Mouse (Mus musculus): ENCODE data around the gene Hes5. TPM values are rescaled to one million over a fixed set of nuclear protein-coding genes. Genes with fewer than 3 reads are reported as not detected.

Hes5 gene
- polyA plus RNA-seq, 1 experiment from 2014 or later, result 0.13 TPM

GRCm38 (mm10) chr4:154925413-154925812, 35.3 kb upstream of the Hes5 start:
- Histone ChIP-seq H3K4me2 (ENCODE audit: low read depth, low read length) (peak overlapping the region; percentile 82), H3K9ac (ENCODE audit: low read depth, low read length) (peak overlapping the region; percentile 90), H3K9me3 (replicated peaks; ENCODE audit: control insufficient read depth, low read length) (no peaks in the 10 kb centered on the region), H3K4me1 (ENCODE audit: control insufficient read depth, low read depth, low read length) (peaks cover 66% of the 10 kb centered on the region), H3K4me3 (ENCODE audit: low read depth, low read length) (peak overlapping the region; percentile 76), H3K36me3 (ENCODE audit: control insufficient read depth, insufficient read depth) (peaks cover 57% of the 10 kb centered on the region), H3K27me3 (ENCODE audit: control insufficient read depth, insufficient read depth, low read depth, low read length) (no peaks in the 10 kb centered on the region), H3K27ac (ENCODE audit: low read length) (peak overlapping the region; percentile 70)
- 71% methylated on average over 4 of the region's 4 CpGs for WGBS (ENCODE audit: insufficient replicate concordance)
- no peak for ATAC-seq (ENCODE audit: low read depth)

- no peaks in the 10 kb centered on the region for H3K27me3 ChIP-seq (ENCODE audit: control insufficient read depth, insufficient read depth, low read depth, low read length)
Observed at GRCm38 (mm10) chr4:154926969-154927898, 33.5 kb upstream of the Hes5 start.

GRCm38 (mm10) chr4:154927899-154928337, 32.8 kb upstream of the Hes5 start:
- Histone ChIP-seq H3K27ac (ENCODE audit: low read length) (peak overlapping the region; percentile 95), H3K9me3 (replicated peaks; ENCODE audit: control insufficient read depth, low read length) (no peaks in the 10 kb centered on the region), H3K4me3 (ENCODE audit: low read depth, low read length) (peak overlapping the region; percentile 76), H3K27me3 (ENCODE audit: control insufficient read depth, insufficient read depth, low read depth, low read length) (no peaks in the 10 kb centered on the region), H3K4me1 (ENCODE audit: control insufficient read depth, low read depth, low read length) (peaks cover 53% of the 10 kb centered on the region), H3K9ac (ENCODE audit: low read depth, low read length) (peak overlapping the region; percentile 90), H3K36me3 (ENCODE audit: control insufficient read depth, insufficient read depth) (peaks cover 39% of the 10 kb centered on the region), H3K4me2 (ENCODE audit: low read depth, low read length) (peak overlapping the region; percentile 82)
- peak; percentile 68 for ATAC-seq (ENCODE audit: low read depth)
- 2% methylated on average over 5 of the region's 5 CpGs for WGBS (ENCODE audit: insufficient replicate concordance)

More at GRCm38 (mm10) chr4:154926969-154927898, 33.5 kb upstream of the Hes5 start:
- peak overlapping the region; percentile 76 for H3K4me3 ChIP-seq (ENCODE audit: low read depth, low read length)
- H3K9me3 ChIP-seq (replicated peaks; ENCODE audit: control insufficient read depth, low read length), result no peaks in the 10 kb centered on the region
- peak overlapping the region; percentile 95 for H3K27ac ChIP-seq (ENCODE audit: low read length)
- H3K36me3 ChIP-seq (ENCODE audit: control insufficient read depth, insufficient read depth), result peaks cover 45% of the 10 kb centered on the region
- H3K4me2 ChIP-seq (ENCODE audit: low read depth, low read length), result peak overlapping the region; percentile 82
- peak overlapping the region; percentile 90 for H3K9ac ChIP-seq (ENCODE audit: low read depth, low read length)
- peak; percentile 22 for ATAC-seq (ENCODE audit: low read depth)
- WGBS (ENCODE audit: insufficient replicate concordance), result 28% methylated on average over 9 of the region's 9 CpGs
- H3K4me1 ChIP-seq (ENCODE audit: control insufficient read depth, low read depth, low read length), result peaks cover 60% of the 10 kb centered on the region

- Histone ChIP-seq H3K27me3 (ENCODE audit: control insufficient read depth, insufficient read depth, low read depth, low read length) (no peaks in the 10 kb centered on the region), H3K4me3 (ENCODE audit: low read depth, low read length) (peak within 1 kb of the TSS; percentile 76), H3K9me3 (replicated peaks; ENCODE audit: control insufficient read depth, low read length) (no peaks in the 10 kb centered on the region), H3K9ac (ENCODE audit: low read depth, low read length) (peak within 1 kb of the TSS; percentile 90), H3K27ac (ENCODE audit: low read length) (peak within 1 kb of the TSS; percentile 95), H3K4me1 (ENCODE audit: control insufficient read depth, low read depth, low read length) (peaks cover 50% of the 10 kb centered on the region), H3K36me3 (ENCODE audit: control insufficient read depth, insufficient read depth) (peaks cover 32% of the 10 kb centered on the region), H3K4me2 (ENCODE audit: low read depth, low read length) (peak within 1 kb of the TSS; percentile 82)
- peak; percentile 87 for ATAC-seq (ENCODE audit: low read depth)
- WGBS (ENCODE audit: insufficient replicate concordance), result 10% methylated on average over 12 of the region's 12 CpGs
Observed at GRCm38 (mm10) chr4:154928395-154929087, 32.2 kb upstream of the Hes5 start, which contains the start of gene Tnfrsf14. Gene Tnfrsf14 (minus strand): TSS chr4:154928563.

GRCm38 (mm10) chr4:154929088-154929660, 31.5 kb upstream of the Hes5 start:
- peak; percentile 80 for ATAC-seq (ENCODE audit: low read depth)
- H3K36me3 ChIP-seq (ENCODE audit: control insufficient read depth, insufficient read depth), result peaks cover 26% of the 10 kb centered on the region
- H3K27ac ChIP-seq (ENCODE audit: low read length), result peak overlapping the region; percentile 95
- H3K9me3 ChIP-seq (replicated peaks; ENCODE audit: control insufficient read depth, low read length), result no peaks in the 10 kb centered on the region
- H3K4me3 ChIP-seq (ENCODE audit: low read depth, low read length), result peak overlapping the region; percentile 76
- peaks cover 46% of the 10 kb centered on the region for H3K4me1 ChIP-seq (ENCODE audit: control insufficient read depth, low read depth, low read length)
- peak overlapping the region; percentile 90 for H3K9ac ChIP-seq (ENCODE audit: low read depth, low read length)
- H3K4me2 ChIP-seq (ENCODE audit: low read depth, low read length), result peak overlapping the region; percentile 82
- no peaks in the 10 kb centered on the region for H3K27me3 ChIP-seq (ENCODE audit: control insufficient read depth, insufficient read depth, low read depth, low read length)
- 18% methylated on average over 12 of the region's 12 CpGs for WGBS (ENCODE audit: insufficient replicate concordance)

- Histone ChIP-seq H3K27ac (ENCODE audit: low read length) (no peak overlapping the region), H3K4me1 (ENCODE audit: control insufficient read depth, low read depth, low read length) (peaks cover 21% of the 10 kb centered on the region), H3K4me2 (ENCODE audit: low read depth, low read length) (no peak overlapping the region), H3K27me3 (ENCODE audit: control insufficient read depth, insufficient read depth, low read depth, low read length) (no peaks in the 10 kb centered on the region), H3K36me3 (ENCODE audit: control insufficient read depth, insufficient read depth) (no peaks in the 10 kb centered on the region), H3K4me3 (ENCODE audit: low read depth, low read length) (no peak overlapping the region), H3K9ac (ENCODE audit: low read depth, low read length) (no peak overlapping the region), H3K9me3 (replicated peaks; ENCODE audit: control insufficient read depth, low read length) (no peaks in the 10 kb centered on the region)
- 67% methylated on average over 13 of the region's 13 CpGs for WGBS (ENCODE audit: insufficient replicate concordance)
- ATAC-seq (ENCODE audit: low read depth), result no peak
Observed at GRCm38 (mm10) chr4:154933306-154933907, 27.3 kb upstream of the Hes5 start.

- Histone ChIP-seq H3K4me1 (ENCODE audit: control insufficient read depth, low read depth, low read length) (peaks cover 11% of the 10 kb centered on the region), H3K27ac (ENCODE audit: low read length) (peak overlapping the region; percentile 34; the same call in 1 of the 2 replicates)
- ATAC-seq (ENCODE audit: low read depth), result 0 out of 2 replicates have a peak, but pooled peaks have one; percentile 14
Observed at GRCm38 (mm10) chr4:154934800-154935199, 25.9 kb upstream of the Hes5 start.

GRCm38 (mm10) chr4:154935788-154936187, 24.9 kb upstream of the Hes5 start:
- 0 out of 2 replicates have a peak overlapping the region, but pooled peaks have one; percentile 1 for H3K27ac ChIP-seq (ENCODE audit: low read length)
- H3K36me3 ChIP-seq (ENCODE audit: control insufficient read depth, insufficient read depth), result no peaks in the 10 kb centered on the region
- no peaks in the 10 kb centered on the region for H3K9me3 ChIP-seq (replicated peaks; ENCODE audit: control insufficient read depth, low read length)
- peaks cover 5% of the 10 kb centered on the region; the same call in 1 of the 2 replicates for H3K4me1 ChIP-seq (ENCODE audit: control insufficient read depth, low read depth, low read length)
- no peaks in the 10 kb centered on the region for H3K27me3 ChIP-seq (ENCODE audit: control insufficient read depth, insufficient read depth, low read depth, low read length)
- H3K9ac ChIP-seq (ENCODE audit: low read depth, low read length), result no peak overlapping the region
- no peak overlapping the region for H3K4me3 ChIP-seq (ENCODE audit: low read depth, low read length)
- H3K4me2 ChIP-seq (ENCODE audit: low read depth, low read length), result no peak overlapping the region
- WGBS (ENCODE audit: insufficient replicate concordance), result 78% methylated on average over 7 of the region's 7 CpGs
- ATAC-seq (ENCODE audit: low read depth), result no peak

More at GRCm38 (mm10) chr4:154934800-154935199, 25.9 kb upstream of the Hes5 start:
- Histone ChIP-seq H3K9me3 (replicated peaks; ENCODE audit: control insufficient read depth, low read length) (no peaks in the 10 kb centered on the region), H3K27me3 (ENCODE audit: control insufficient read depth, insufficient read depth, low read depth, low read length) (no peaks in the 10 kb centered on the region), H3K9ac (ENCODE audit: low read depth, low read length) (no peak overlapping the region), H3K4me3 (ENCODE audit: low read depth, low read length) (no peak overlapping the region), H3K4me2 (ENCODE audit: low read depth, low read length) (no peak overlapping the region), H3K36me3 (ENCODE audit: control insufficient read depth, insufficient read depth) (no peaks in the 10 kb centered on the region)
- WGBS (ENCODE audit: insufficient replicate concordance), result 83% methylated on average over 2 of the region's 2 CpGs
